Mouse (Mus musculus) brain, embryonic 14.5 days (tissue): ENCODE measurements around the gene P4hb.

Experiments
- CTCF ChIP-seq: fragments of 200-500 bp; IDR thresholded peaks from 2 replicates; pipeline ENCODE4 v1.5.1; 2012; ENCODE audit warnings: inconsistent platforms, mild to moderate bottlenecking, moderate library complexity, borderline replicate concordance; ENCODE audit not compliant: insufficient read depth, insufficient read length; ENCODE audit errors: extremely low read depth
- POLR2A ChIP-seq: fragments of 200-500 bp; IDR thresholded peaks from 2 replicates; pipeline ENCODE4 v1.6.1; 2012; ENCODE audit warnings: mild to moderate bottlenecking, inconsistent platforms, borderline replicate concordance; ENCODE audit not compliant: poor library complexity, insufficient read depth, insufficient read length, severe bottlenecking; ENCODE audit errors: extremely low read depth

- no peak for TF ChIP-seq CTCF
- no peak for TF ChIP-seq POLR2A
Measured at GRCm38 (mm10) chr11:120520967-120521540, 52.0 kb downstream of the P4hb start.
